Mouse (Mus musculus) thymus, adult 2 months (tissue): ENCODE data around the gene Cdca3. TPM values are rescaled to one million over a fixed set of nuclear protein-coding genes. Genes with fewer than 3 reads are reported as not detected.
A peak's percentile ranks its signal among the peaks of the same experiment; 100 is the strongest.

Experiments
- DNase-seq: peaks from one replicate; pipeline ENCODE4 v3.0.0; 2021
- H3K27ac ChIP-seq: fragments of 200-500 bp; 2 replicates; pipeline ENCODE4 v1.5.1; 2012; ENCODE audit warnings: low read length, control low read depth; ENCODE audit not compliant: control insufficient read depth, insufficient read depth
- H3K27me3 ChIP-seq: fragments of 200-500 bp; 2 replicates; pipeline ENCODE4 v1.6.1; 2012; ENCODE audit warnings: mild to moderate bottlenecking, low read length, moderate library complexity, mixed read lengths; ENCODE audit not compliant: control insufficient read depth, insufficient read depth
- H3K36me3 ChIP-seq: fragments of 200-500 bp; 2 replicates; pipeline ENCODE4 v1.6.1; 2012; ENCODE audit warnings: mild to moderate bottlenecking, low read length, moderate library complexity; ENCODE audit not compliant: control insufficient read depth, insufficient read depth
- H3K4me1 ChIP-seq: fragments of 200-500 bp; replicated peaks from 2 replicates; pipeline ENCODE4 v1.6.1; 2012; ENCODE audit warnings: low read length; ENCODE audit not compliant: control insufficient read depth, insufficient read depth
- H3K4me3 ChIP-seq: fragments of 200-500 bp; 2 replicates; pipeline ENCODE4 v1.5.1; 2012; ENCODE audit warnings: mild to moderate bottlenecking, low read length, control low read depth, moderate library complexity; ENCODE audit not compliant: control insufficient read depth, insufficient read depth
- CTCF ChIP-seq: fragments of 200-500 bp; IDR thresholded peaks from 2 replicates; pipeline ENCODE4 v1.5.1; 2012; ENCODE audit warnings: mild to moderate bottlenecking, control low read depth, low read length, moderate library complexity, borderline replicate concordance; ENCODE audit not compliant: control insufficient read depth, poor library complexity, insufficient read depth; ENCODE audit errors: extremely low read depth
- POLR2A ChIP-seq: fragments of 200-500 bp; IDR thresholded peaks from 2 replicates; pipeline ENCODE4 v1.6.1; 2012; ENCODE audit warnings: mild to moderate bottlenecking, low read length, control low read depth, moderate library complexity; ENCODE audit not compliant: control insufficient read depth, poor library complexity, insufficient read depth; ENCODE audit errors: extremely low read depth
- WGBS: fragments of 180-500 bp; shearing (Covaris S2); methylation state at CpG from one replicate; pipeline ENCODE4 v1.1.7; 2018; 5-methylcytosine and 5-hydroxymethylcytosine counted together
- polyA plus RNA-seq: library from polyadenylated mRNA; depleted of rRNA; stranded (reverse); fragments of >200 nt; gene quantifications from 2 replicates; pipeline ENCODE4 v1.2.3, GENCODE M21; 2012

Cdca3 gene
- polyA plus RNA-seq, 1 experiment, result 202 TPM

GRCm38 (mm10) chr6:124831649-124832048, 2.3 kb downstream of the Cdca3 start:
- Histone ChIP-seq H3K4me3 (no peak overlapping the region), H3K27me3 (no peaks in the 10 kb centered on the region), H3K4me1 (peaks cover 14% of the 10 kb centered on the region), H3K36me3 (peaks cover 12% of the 10 kb centered on the region; the same call in 1 of the 2 replicates), H3K27ac (no peak overlapping the region)
- TF ChIP-seq POLR2A (no peak), CTCF (no peak)
- 96% methylated on average over 8 of the region's 8 CpGs for WGBS
- DNase-seq, result no peak

- DNase-seq, result no peak
- Histone ChIP-seq H3K4me3 (no peak overlapping the region), H3K36me3 (peaks cover 12% of the 10 kb centered on the region; the same call in 1 of the 2 replicates), H3K4me1 (peaks cover 7% of the 10 kb centered on the region), H3K27me3 (no peaks in the 10 kb centered on the region), H3K27ac (no peak overlapping the region)
- 85% methylated on average over 6 of the region's 6 CpGs for WGBS
- TF ChIP-seq POLR2A, result no peak
- no peak for TF ChIP-seq CTCF
Measured at GRCm38 (mm10) chr6:124834512-124835081, 5.2 kb downstream of the Cdca3 start.

GRCm38 (mm10) chr6:124835531-124835930, 6.2 kb downstream of the Cdca3 start:
- Histone ChIP-seq H3K27me3 (no peaks in the 10 kb centered on the region), H3K4me1 (0 out of 2 replicates have a peak, but pooled peaks cover 3% of the 10 kb centered on the region), H3K27ac (no peak overlapping the region), H3K36me3 (peaks cover 12% of the 10 kb centered on the region; the same call in 1 of the 2 replicates), H3K4me3 (no peak overlapping the region)
- DNase-seq, result no peak
- TF ChIP-seq CTCF, result no peak
- 93% methylated on average over 10 of the region's 10 CpGs for WGBS

- no peak overlapping the region for H3K4me3 ChIP-seq
- no peak for DNase-seq
- no peaks in the 10 kb centered on the region for H3K27me3 ChIP-seq
- H3K27ac ChIP-seq, result no peak overlapping the region
- no peak for TF ChIP-seq CTCF
- no peak for TF ChIP-seq POLR2A
- peaks cover 12% of the 10 kb centered on the region; the same call in 1 of the 2 replicates for H3K36me3 ChIP-seq
- no peaks in the 10 kb centered on the region for H3K4me1 ChIP-seq
- 88% methylated on average over 7 of the region's 7 CpGs for WGBS
Measured at GRCm38 (mm10) chr6:124836411-124836810, 7.1 kb downstream of the Cdca3 start.

- 62% methylated on average over 8 of the region's 8 CpGs for WGBS
- no peak overlapping the region for H3K27ac ChIP-seq
- no peaks in the 10 kb centered on the region for H3K4me1 ChIP-seq
- 0 out of 2 replicates have a peak, but pooled peaks cover 7% of the 10 kb centered on the region for H3K36me3 ChIP-seq
- H3K27me3 ChIP-seq, result no peaks in the 10 kb centered on the region
- H3K4me3 ChIP-seq, result no peak overlapping the region
- DNase-seq, result no peak
- TF ChIP-seq CTCF (no peak), POLR2A (no peak)
Measured at GRCm38 (mm10) chr6:124839805-124840204, 10.5 kb downstream of the Cdca3 start.

- TF ChIP-seq POLR2A (no peak), CTCF (no peak)
- H3K4me1 ChIP-seq, result no peaks in the 10 kb centered on the region
- 0 out of 2 replicates have a peak, but pooled peaks cover under 1% of the 10 kb centered on the region for H3K36me3 ChIP-seq
- H3K27me3 ChIP-seq, result no peaks in the 10 kb centered on the region
- DNase-seq, result no peak
- H3K27ac ChIP-seq, result no peak within 1 kb of the TSS
- H3K4me3 ChIP-seq, result no peak within 1 kb of the TSS
- 50% methylated on average over 15 of the region's 15 CpGs for whole genome bisulfite sequencing
Measured at GRCm38 (mm10) chr6:124840241-124841167, 11.2 kb downstream of the Cdca3 start, which contains the start of gene Gnb3. Gene Gnb3 (minus strand): TSS chr6:124840275.

GRCm38 (mm10) chr6:124847305-124847704, 18.0 kb downstream of the Cdca3 start:
- Histone ChIP-seq H3K36me3 (no peaks in the 10 kb centered on the region), H3K27ac (no peak overlapping the region), H3K4me3 (no peak overlapping the region), H3K27me3 (no peaks in the 10 kb centered on the region), H3K4me1 (peaks cover 2% of the 10 kb centered on the region)
- TF ChIP-seq POLR2A (no peak), CTCF (peak; percentile 58; the same call in 1 of the 2 replicates)
- DNase-seq, result peak; percentile 96
- 22% methylated on average over 9 of the region's 9 CpGs for WGBS
